Mouse (Mus musculus) heart, embryonic 10.5 days (tissue): ENCODE results near the gene Chrna9. TPM values are rescaled to one million over a fixed set of nuclear protein-coding genes. Genes with fewer than 3 reads are reported as not detected.
"Not testable (repeated sequence)": the region's sequence is repeated elsewhere in the genome, so short reads cannot be mapped to it uniquely, and the experiment has no call there.

Experiments used
- DNase-seq: peaks from one replicate; pipeline ENCODE4 v3.0.0-alpha.2; 2017; ENCODE audit warnings: low spot score
- H3K27ac ChIP-seq: fragments of 300-500 bp; sonication (generic); 2 replicates; pipeline ENCODE4 v1.5.1; 2016; ENCODE audit warnings: mild to moderate bottlenecking
- H3K27me3 ChIP-seq: fragments of 300-500 bp; sonication (generic); 2 replicates; pipeline ENCODE4 v1.6.1; 2016; ENCODE audit warnings: mild to moderate bottlenecking; ENCODE audit not compliant: poor library complexity, insufficient read depth, severe bottlenecking
- H3K36me3 ChIP-seq: fragments of 300-500 bp; sonication (generic); 2 replicates; pipeline ENCODE4 v1.6.1; 2016; ENCODE audit warnings: mild to moderate bottlenecking, moderate library complexity
- H3K4me1 ChIP-seq: fragments of 300-500 bp; sonication (generic); 2 replicates; pipeline ENCODE4 v1.6.1; 2016; ENCODE audit warnings: mild to moderate bottlenecking
- H3K4me3 ChIP-seq: fragments of 300-500 bp; sonication (generic); 2 replicates; pipeline ENCODE4 v1.5.1; 2016; ENCODE audit warnings: mild to moderate bottlenecking, moderate library complexity
- H3K9me3 ChIP-seq: fragments of 300-500 bp; sonication (generic); 2 replicates; pipeline ENCODE4 v1.6.1; 2016; ENCODE audit warnings: mild to moderate bottlenecking, moderate library complexity
- WGBS: fragments of 180-500 bp; shearing (Covaris S2); methylation state at CpG from one replicate; pipeline ENCODE4 v1.1.7; 2016; 5-methylcytosine and 5-hydroxymethylcytosine counted together
- polyA plus RNA-seq: library from polyadenylated mRNA; unstranded; fragments of >200 nt; fragmentation: Nextera tagmentation; extraction: Ambion mirVana; gene quantifications from 2 replicates; pipeline ENCODE4 v1.2.1, GENCODE M21; 2016

Chrna9 gene
- polyA plus RNA-seq, 1 experiment from 2014 or later, result 0.09 TPM

DNA sequence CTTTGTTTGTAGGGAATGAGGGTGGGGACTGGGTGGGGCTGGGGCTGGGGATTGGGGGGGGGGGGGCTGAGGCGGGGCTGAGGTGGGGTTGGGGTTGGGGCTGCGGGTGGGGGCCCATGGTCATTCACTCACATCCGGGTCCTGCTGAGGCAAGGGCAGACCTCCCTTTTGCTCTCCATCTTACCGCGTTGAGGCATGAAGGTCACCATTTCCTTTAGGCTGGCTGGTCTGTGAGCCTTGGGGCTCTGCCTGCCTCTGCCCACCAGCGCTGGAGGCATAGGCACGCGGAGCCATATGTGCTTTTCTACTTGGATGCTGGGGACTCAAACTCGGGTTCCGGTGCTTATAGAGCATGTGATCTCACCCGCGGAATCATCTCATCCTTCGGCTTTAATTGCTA lies 41.0 kb downstream of the Chrna9 start:
- Histone ChIP-seq H3K36me3 (no peaks in the 10 kb centered on the region), H3K27ac (no peak overlapping the region), H3K27me3 (no peaks in the 10 kb centered on the region), H3K4me3 (no peak overlapping the region), H3K4me1 (no peaks in the 10 kb centered on the region), H3K9me3 (no peaks in the 10 kb centered on the region)
- 93% methylated on average over 13 of the region's 13 CpGs for WGBS
- no peak for DNase-seq

GRCm38 (mm10) chr5:65986426-65986825 lies 51.7 kb downstream of the Chrna9 start:
- no peak overlapping the region for H3K27ac ChIP-seq
- no peaks in the 10 kb centered on the region for H3K4me1 ChIP-seq
- no peak for DNase-seq
- no peaks in the 10 kb centered on the region for H3K27me3 ChIP-seq
- 86% methylated on average over 5 of the region's 5 CpGs for WGBS
- H3K9me3 ChIP-seq, result no peaks in the 10 kb centered on the region
- no peak overlapping the region for H3K4me3 ChIP-seq
- H3K36me3 ChIP-seq, result no peaks in the 10 kb centered on the region

GRCm38 (mm10) chr5:65987004-65987403 lies 52.3 kb downstream of the Chrna9 start:
- H3K27me3 ChIP-seq, H3K27ac ChIP-seq, H3K36me3 ChIP-seq, H3K4me3 ChIP-seq, DNase-seq, H3K4me1 ChIP-seq, H3K9me3 ChIP-seq: not testable (repeated sequence)
- WGBS, result 64% methylated on average over 3 of the region's 3 CpGs

- DNase-seq, result no peak
- H3K27me3 ChIP-seq, result no peaks in the 10 kb centered on the region
- H3K4me1 ChIP-seq, result no peaks in the 10 kb centered on the region
- H3K9me3 ChIP-seq, result no peaks in the 10 kb centered on the region
- 78% methylated on average over 2 of the region's 2 CpGs for WGBS
- no peak overlapping the region for H3K27ac ChIP-seq
- H3K4me3 ChIP-seq, result no peak overlapping the region
- H3K36me3 ChIP-seq, result no peaks in the 10 kb centered on the region
Measured at GRCm38 (mm10) chr5:65991191-65991590, 56.5 kb downstream of the Chrna9 start.

DNA sequence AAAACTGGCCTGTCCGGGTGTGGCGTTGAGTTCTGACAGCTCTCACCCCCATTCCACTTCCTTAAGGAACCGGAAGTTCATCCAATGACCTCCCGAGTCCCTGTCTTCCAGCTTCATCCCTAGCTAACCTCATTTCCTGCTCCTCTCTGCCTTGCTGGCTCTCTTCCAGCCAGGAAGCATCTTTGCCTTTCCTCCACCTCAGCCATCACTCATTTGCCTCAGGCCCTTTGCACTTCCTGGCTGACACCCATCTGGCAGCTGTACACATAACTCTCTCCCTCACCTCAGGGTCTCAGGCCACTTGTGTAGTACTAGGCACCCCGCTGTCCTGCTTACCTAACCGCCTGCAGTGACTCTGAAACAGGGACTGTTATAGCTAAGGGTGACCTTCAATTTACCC lies 59.9 kb downstream of the Chrna9 start:
- WGBS, result 67% methylated on average over 6 of the region's 6 CpGs
- Histone ChIP-seq H3K4me1 (no peaks in the 10 kb centered on the region), H3K36me3 (no peaks in the 10 kb centered on the region), H3K4me3 (no peak overlapping the region), H3K27ac (no peak overlapping the region), H3K9me3 (no peaks in the 10 kb centered on the region), H3K27me3 (no peaks in the 10 kb centered on the region)
- DNase-seq, result no peak

GRCm38 (mm10) chr5:65997813-65998212 lies 63.1 kb downstream of the Chrna9 start:
- no peaks in the 10 kb centered on the region for H3K36me3 ChIP-seq
- H3K4me3 ChIP-seq, result no peak overlapping the region
- no peaks in the 10 kb centered on the region for H3K4me1 ChIP-seq
- H3K27me3 ChIP-seq, result no peaks in the 10 kb centered on the region
- no peaks in the 10 kb centered on the region for H3K9me3 ChIP-seq
- H3K27ac ChIP-seq, result no peak overlapping the region
- no peak for DNase-seq

DNA sequence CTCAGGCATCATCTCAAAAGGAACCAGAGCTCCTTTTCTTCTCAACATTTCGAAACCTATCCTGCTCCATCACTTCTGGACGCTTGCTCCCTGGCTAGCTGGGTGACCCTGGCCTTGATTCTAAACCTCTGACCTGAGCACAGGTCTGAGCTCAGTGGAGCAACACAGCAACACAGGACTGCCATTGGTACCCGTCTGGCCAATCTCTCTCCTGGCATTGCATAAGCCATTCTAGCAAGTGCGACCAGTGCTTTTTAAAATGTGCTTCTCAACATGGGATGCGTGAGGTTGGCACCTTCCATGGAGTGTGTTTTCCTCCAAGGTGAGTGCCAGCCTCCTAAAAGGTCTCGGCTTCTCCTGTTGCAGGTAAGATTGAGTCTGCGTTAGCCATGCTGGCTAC lies 64.4 kb downstream of the Chrna9 start:
- Histone ChIP-seq H3K27ac (no peak overlapping the region), H3K9me3 (no peaks in the 10 kb centered on the region), H3K4me1 (peaks cover 4% of the 10 kb centered on the region), H3K27me3 (no peaks in the 10 kb centered on the region), H3K36me3 (no peaks in the 10 kb centered on the region), H3K4me3 (no peak overlapping the region)
- DNase-seq, result no peak
- 85% methylated on average over 7 of the region's 7 CpGs for WGBS

DNA sequence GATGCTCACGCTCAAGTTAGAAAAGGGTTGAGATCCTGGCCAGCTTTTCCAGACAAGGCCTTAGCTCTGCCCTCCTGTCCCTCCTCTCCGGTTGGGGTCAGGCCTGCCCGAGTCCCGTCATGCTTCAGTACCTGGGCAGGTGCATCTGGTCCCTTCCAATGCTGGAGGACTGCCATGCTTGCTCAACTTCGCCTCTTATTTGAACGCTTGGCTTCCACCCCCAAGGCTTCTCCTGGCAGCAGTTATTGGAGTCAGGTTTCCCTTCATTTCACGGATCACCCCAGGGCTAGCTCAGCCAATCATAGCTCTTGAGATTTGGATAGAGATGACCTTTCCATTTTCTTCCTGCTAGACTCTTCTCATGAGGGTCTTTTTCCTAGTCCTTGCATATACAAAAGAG lies 65.4 kb downstream of the Chrna9 start:
- H3K36me3 ChIP-seq, result no peaks in the 10 kb centered on the region
- WGBS, result 76% methylated on average over 7 of the region's 7 CpGs
- no peaks in the 10 kb centered on the region for H3K27me3 ChIP-seq
- H3K9me3 ChIP-seq, result no peaks in the 10 kb centered on the region
- DNase-seq, result no peak
- H3K27ac ChIP-seq, result no peak overlapping the region
- H3K4me1 ChIP-seq, result peaks cover 14% of the 10 kb centered on the region
- no peak overlapping the region for H3K4me3 ChIP-seq

DNA sequence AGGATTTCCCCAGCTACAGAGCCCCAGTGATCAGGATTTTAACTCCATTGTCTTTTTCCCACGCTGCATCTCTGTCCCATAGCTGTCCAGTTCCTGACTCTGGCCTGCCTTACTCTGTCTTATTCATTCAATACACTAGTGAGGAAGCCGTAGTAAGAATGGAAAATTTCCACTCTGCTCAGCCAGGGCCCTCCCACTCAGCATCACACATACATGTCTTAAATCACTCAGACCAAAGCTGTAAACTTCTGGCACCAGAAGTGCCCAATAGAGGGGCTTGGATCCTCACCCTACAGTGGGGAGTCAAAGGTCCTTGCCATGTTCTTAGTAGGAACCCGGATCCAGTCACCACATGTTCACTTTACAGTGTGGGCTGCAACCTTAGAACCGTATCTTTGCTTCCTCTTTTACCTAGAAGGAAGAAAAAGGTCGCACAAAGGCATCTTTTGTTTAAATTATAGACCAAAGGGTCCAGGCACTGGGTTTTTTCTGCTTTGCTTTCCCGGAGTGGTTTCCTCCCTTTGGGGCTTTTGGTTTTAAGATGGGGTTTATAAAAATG lies 65.9 kb downstream of the Chrna9 start:
- Histone ChIP-seq H3K4me1 (peaks cover 16% of the 10 kb centered on the region), H3K9me3 (no peaks in the 10 kb centered on the region), H3K4me3 (no peak overlapping the region), H3K27me3 (no peaks in the 10 kb centered on the region), H3K36me3 (no peaks in the 10 kb centered on the region), H3K27ac (no peak overlapping the region)
- DNase-seq, result no peak
- 60% methylated on average over 6 of the region's 6 CpGs for WGBS

- Histone ChIP-seq H3K4me3 (no peak overlapping the region), H3K4me1 (peaks cover 16% of the 10 kb centered on the region), H3K27ac (no peak overlapping the region), H3K9me3 (no peaks in the 10 kb centered on the region), H3K27me3 (no peaks in the 10 kb centered on the region), H3K36me3 (no peaks in the 10 kb centered on the region)
- 68% methylated on average over 5 of the region's 5 CpGs for WGBS
- no peak for DNase-seq
Measured at GRCm38 (mm10) chr5:66001232-66001631, 66.5 kb downstream of the Chrna9 start.

DNA sequence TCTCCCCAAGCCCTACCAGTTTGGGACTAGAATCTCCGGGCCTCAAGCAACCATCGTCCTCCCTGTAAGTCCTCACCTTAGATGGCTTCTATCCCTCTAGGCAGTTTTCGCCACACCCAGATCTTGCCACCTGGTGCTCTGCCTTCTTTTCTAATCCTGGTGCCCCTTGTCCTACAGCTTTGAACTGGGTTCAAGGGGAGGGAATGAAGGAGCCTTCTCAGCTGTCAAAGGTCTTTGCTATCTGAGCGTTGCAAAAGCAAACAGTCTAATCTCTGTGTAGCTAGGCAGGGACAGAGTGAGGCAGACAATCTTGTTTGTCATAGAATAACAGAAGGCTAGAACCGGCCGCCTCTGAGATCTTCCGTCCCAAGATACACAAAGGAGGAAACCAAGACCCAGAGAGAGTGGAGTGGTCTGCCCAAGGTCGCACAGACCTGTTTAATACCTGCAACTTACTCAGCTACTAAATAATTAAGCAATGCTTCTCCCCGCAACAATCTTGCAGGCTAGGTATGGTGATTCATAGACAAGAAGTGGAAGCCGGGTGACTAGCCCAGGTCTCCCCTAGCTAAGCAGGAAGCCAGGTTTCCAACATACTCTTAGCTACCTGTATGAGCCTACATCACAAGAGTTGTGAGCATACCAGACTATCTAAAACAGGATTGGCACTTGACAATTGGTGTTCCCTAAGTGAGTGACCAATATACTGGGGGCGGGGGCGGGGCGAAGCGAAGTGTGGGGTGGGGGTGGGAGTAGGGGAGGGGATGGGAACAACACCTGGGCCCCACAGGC lies 69.6 kb downstream of the Chrna9 start, which contains the start of gene 9130230L23Rik:
TSS of gene 9130230L23Rik (minus strand) at position 152 of the 792 bp plus-strand sequence.
- H3K27me3 ChIP-seq, result no peaks in the 10 kb centered on the region
- no peaks in the 10 kb centered on the region for H3K9me3 ChIP-seq
- 36% methylated on average over 14 of the region's 14 CpGs for WGBS
- H3K4me3 ChIP-seq, result no peak within 1 kb of the TSS
- H3K4me1 ChIP-seq, result peaks cover 16% of the 10 kb centered on the region
- peak within 1 kb of the TSS; percentile 22; the same call in 1 of the 2 replicates for H3K27ac ChIP-seq
- no peak for DNase-seq
- H3K36me3 ChIP-seq, result no peaks in the 10 kb centered on the region

GRCm38 (mm10) chr5:66005041-66005678 lies 70.4 kb downstream of the Chrna9 start:
- WGBS, result 39% methylated on average over 16 of the region's 16 CpGs
- Histone ChIP-seq H3K4me3 (no peak overlapping the region), H3K36me3 (no peaks in the 10 kb centered on the region), H3K9me3 (no peaks in the 10 kb centered on the region), H3K27ac (peak overlapping the region; percentile 22; the same call in 1 of the 2 replicates), H3K4me1 (peaks cover 16% of the 10 kb centered on the region), H3K27me3 (no peaks in the 10 kb centered on the region)
- DNase-seq, result no peak

GRCm38 (mm10) chr5:66008245-66008967 lies 73.7 kb downstream of the Chrna9 start:
- no peaks in the 10 kb centered on the region for H3K27me3 ChIP-seq
- H3K4me3 ChIP-seq, result no peak overlapping the region
- no peaks in the 10 kb centered on the region for H3K36me3 ChIP-seq
- H3K9me3 ChIP-seq, result no peaks in the 10 kb centered on the region
- H3K27ac ChIP-seq, result no peak overlapping the region
- DNase-seq, result no peak
- WGBS, result 84% methylated on average over 15 of the region's 15 CpGs
- H3K4me1 ChIP-seq, result peaks cover 16% of the 10 kb centered on the region
